ENCODE assay signal across 8 mouse cellular contexts in the genomic region with DNA sequence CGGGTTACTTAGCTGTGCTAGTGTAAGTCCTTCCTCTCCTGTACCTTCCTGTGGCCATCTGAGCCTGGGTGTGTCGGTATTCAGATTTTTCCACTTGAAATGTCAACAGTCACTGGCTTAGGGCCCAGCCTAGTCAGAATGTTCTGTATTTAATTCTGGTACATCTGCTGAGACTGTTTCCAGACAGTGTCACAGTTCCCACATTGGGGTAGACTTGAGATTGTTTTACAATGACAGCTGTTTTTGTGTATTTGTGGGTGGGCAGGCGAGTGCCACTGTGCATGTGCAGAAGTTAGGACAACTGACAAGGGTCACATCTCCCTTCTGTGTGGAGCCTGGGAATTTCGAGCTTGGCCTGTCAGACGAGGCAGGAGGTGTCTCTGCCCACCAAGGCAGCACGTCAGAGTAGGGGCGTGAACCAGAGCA. TPM values are rescaled to one million over a fixed set of nuclear protein-coding genes. Genes with fewer than 3 reads are reported as not detected.
A peak's percentile ranks its signal among the peaks of the same experiment; 100 is the strongest.
DNase-seq lines count a peak whose midpoint lies in the region; TF ChIP-seq lines count a peak whose summit lies in the region.
"Had no signal": no experiment of that assay in that cellular context is flagged by ENCODE, and none has a peak within 500 bp of the region (broad histone marks: within the 10 kb centered on the region; RNA-seq: fewer than 3 reads in every experiment).

No protein-coding gene starts in this region.

- TF ChIP-seq POLR2A in embryonic fibroblast, embryonic 13.5 days (IDR thresholded peaks at IDR 0.05; ENCODE audit: low read depth, low read length) = 0 out of 2 replicates have a peak, but pooled peaks have one; percentile 22
- TF ChIP-seq POLR2A in lung, adult 2 months (IDR thresholded peaks at IDR 0.05; ENCODE audit: borderline replicate concordance, extremely low read depth, low read depth, low read length) = no peak

- TF ChIP-seq CTCF in left cerebral cortex, adult 2 months (IDR thresholded peaks at IDR 0.05) = no peak
- no peak for TF ChIP-seq CTCF in embryonic fibroblast, embryonic 13.5 days (IDR thresholded peaks at IDR 0.05; ENCODE audit: borderline replicate concordance, insufficient read depth, low read length)
- no peak for TF ChIP-seq CTCF in lung, adult 2 months (IDR thresholded peaks at IDR 0.05; ENCODE audit: insufficient read depth, low read length)

- peak in 1 of 2 experiments; percentile 31 for DNase-seq in left cerebral cortex, adult 2 months (ENCODE audit: extremely low spot score in 1 of 2, low spot score in 2 of 2)
- no peak for DNase-seq in left cerebral cortex, adult 11 months (ENCODE audit: low spot score)
- peak; percentile 62 to 70 for DNase-seq in heart, postnatal 14 days
- DNase-seq in lung, adult 2 months = peak; percentile 55
- no peak for DNase-seq in retina, postnatal 1 day
- no peak for DNase-seq in adrenal gland, postnatal 14 days

- intact Hi-C loops in left cerebral cortex, adult 2 months (cut with DNase I) = loop anchor here (5.0 to 10.0 kb wide), 4 partner anchors 42 to 380 kb away; a partner anchor contains a TSS
- intact Hi-C loops in heart, postnatal 14 days (cut with DNase I) = loop anchor here (5.0 to 10.0 kb wide), 2 partner anchors 42 to 540 kb away; a partner anchor contains a TSS

- WGBS in lung, adult 2 months = 27% methylated on average over 7 of the region's 7 CpGs

- H3K27ac ChIP-seq in left cerebral cortex, adult 2 months = peak overlapping the region; percentile 60
- peak overlapping the region; percentile 64 for H3K27ac ChIP-seq in embryonic fibroblast, embryonic 13.5 days (ENCODE audit: insufficient read depth, low read length)
- H3K27ac ChIP-seq: midbrain, embryonic 12.5 days had no signal

- peaks cover 24% of the 10 kb centered on the region for H3K4me1 ChIP-seq in embryonic fibroblast, embryonic 13.5 days (ENCODE audit: control insufficient read depth, insufficient read depth, low read length)
- peaks cover 31% of the 10 kb centered on the region for H3K4me1 ChIP-seq in lung, adult 2 months (ENCODE audit: control insufficient read depth, insufficient read depth, low read length)

- H3K4me3 ChIP-seq in left cerebral cortex, adult 2 months = no peak overlapping the region
- H3K4me3 ChIP-seq in embryonic fibroblast, embryonic 13.5 days (ENCODE audit: insufficient read depth, low read length) = no peak overlapping the region
- peak overlapping the region; percentile 8 for H3K4me3 ChIP-seq in lung, adult 2 months (replicated peaks; ENCODE audit: extremely low read depth, low read depth, low read length)
- H3K4me3 ChIP-seq: midbrain, embryonic 12.5 days had no signal

RNA-seq across cellular contexts. Expression of a gene that starts 2.5 kb away (rescaled TPM):
- total RNA-seq in left cerebral cortex, adult 2 months (2021) = 10 to 100 TPM; 47.4 to 48.0 TPM
- 62.1 and 63.8 TPM in 2 replicates for polyA plus RNA-seq in embryonic fibroblast, embryonic 13.5 days (2011; ENCODE audit: insufficient read length, low read depth, missing spikeins)
- total RNA-seq in heart, postnatal 14 days (2021) = 10 to 100 TPM; 59.2 to 60.6 TPM
- polyA plus RNA-seq in lung, adult 2 months (2012; rRNA removed) = 41.6 and 54.2 TPM in 2 replicates
- total RNA-seq in adrenal gland, postnatal 14 days (2021) = 49.8 and 50.2 TPM in 2 replicates

RNA-seq across cellular contexts. Expression of a gene that starts 18.6 kb away (rescaled TPM):
- total RNA-seq in left cerebral cortex, adult 2 months (2021) = 1 to 10 TPM; 2.0 to 5.3 TPM
- 31.7 and 53.4 TPM in 2 replicates for polyA plus RNA-seq in embryonic fibroblast, embryonic 13.5 days (2011; ENCODE audit: insufficient read length, low read depth, missing spikeins)
- total RNA-seq in heart, postnatal 14 days (2021) = 10 to 100 TPM in 1 of 2 experiments, 1 to 10 TPM in 1; 7.6 to 12.7 TPM
- polyA plus RNA-seq in lung, adult 2 months (2012; rRNA removed) = not detected in 2 replicates
- 23.6 and 31.5 TPM in 2 replicates for total RNA-seq in adrenal gland, postnatal 14 days (2021)

RNA-seq across cellular contexts. Expression of a gene that starts 18.7 kb away (rescaled TPM):
- 100 to 1,000 TPM; 142 to 156 TPM for total RNA-seq in left cerebral cortex, adult 2 months (2021)
- polyA plus RNA-seq in embryonic fibroblast, embryonic 13.5 days (2011; ENCODE audit: insufficient read length, low read depth, missing spikeins) = 130 and 167 TPM in 2 replicates
- 10 to 100 TPM; 53.7 to 61.6 TPM for total RNA-seq in heart, postnatal 14 days (2021)
- 201 and 261 TPM in 2 replicates for polyA plus RNA-seq in lung, adult 2 months (2012; rRNA removed)
- total RNA-seq in adrenal gland, postnatal 14 days (2021) = 93.0 and 111 TPM in 2 replicates

RNA-seq across cellular contexts. Expression of a gene that starts 43.1 kb away (rescaled TPM):
- total RNA-seq in left cerebral cortex, adult 2 months (2021) = 10 to 100 TPM; 71.6 to 77.6 TPM
- 138 and 151 TPM in 2 replicates for polyA plus RNA-seq in embryonic fibroblast, embryonic 13.5 days (2011; ENCODE audit: insufficient read length, low read depth, missing spikeins)
- total RNA-seq in heart, postnatal 14 days (2021) = 100 to 1,000 TPM; 128 to 132 TPM
- 199 and 223 TPM in 2 replicates for polyA plus RNA-seq in lung, adult 2 months (2012; rRNA removed)
- 168 and 172 TPM in 2 replicates for total RNA-seq in adrenal gland, postnatal 14 days (2021)

Comparison
In these comparisons a context has a peak if more than half of its experiments do, and no peak if none do; other contexts are left out.
1. DNase-seq: peak in heart, postnatal 14 days (2 of 2) and lung, adult 2 months (single experiment); none in left cerebral cortex, adult 11 months (single experiment), retina, postnatal 1 day (single experiment) and adrenal gland, postnatal 14 days (single experiment).